Mouse (Mus musculus) myocyte (in vitro differentiated cells): ENCODE measurements around the gene Ufm1.

Experiments used
- CEBPB ChIP-seq: IDR thresholded peaks from 2 replicates; pipeline ENCODE4 v1.6.1; 2011; ENCODE audit warnings: mild to moderate bottlenecking, moderate library complexity; ENCODE audit not compliant: poor library complexity, insufficient read depth, severe bottlenecking
- E2F4 ChIP-seq: IDR thresholded peaks from one replicate; pipeline ENCODE4 v1.6.1; 2011; ENCODE audit warnings: mild to moderate bottlenecking, control low read depth, moderate library complexity; ENCODE audit not compliant: insufficient read depth
- MAX ChIP-seq: IDR thresholded peaks from one replicate; pipeline ENCODE4 v1.6.1; 2011; ENCODE audit warnings: low read depth, mild to moderate bottlenecking, control low read depth
- MYOD1 ChIP-seq, 3 experiments: IDR thresholded peaks; one replicate each; pipeline ENCODE4 v1.6.1; 2011; ENCODE audit warnings: control low read depth in 2 of 3, low read depth in 2 of 3, mild to moderate bottlenecking in 2 of 3, moderate library complexity in 1 of 3; ENCODE audit not compliant: insufficient read length in 2 of 3, control insufficient read depth in 1 of 3
- MYOG ChIP-seq, 3 experiments: IDR thresholded peaks; one replicate each; pipeline ENCODE4 v1.6.1; 2011; ENCODE audit warnings: control low read depth in 2 of 3, low read depth in 2 of 3, mild to moderate bottlenecking in 2 of 3; ENCODE audit not compliant: insufficient read length in 2 of 3, control insufficient read depth in 1 of 3, insufficient read depth in 1 of 3
- POLR2A ChIP-seq: IDR thresholded peaks from one replicate; pipeline ENCODE4 v1.6.1; 2011; ENCODE audit warnings: low read depth, mild to moderate bottlenecking, control low read depth, moderate library complexity; ENCODE audit not compliant: insufficient read length
- POLR2AphosphoS2 ChIP-seq: IDR thresholded peaks from one replicate; pipeline ENCODE4 v1.6.1; 2011; ENCODE audit warnings: low read depth, control low read depth; ENCODE audit not compliant: insufficient read length
- REST ChIP-seq: IDR thresholded peaks from one replicate; pipeline ENCODE4 v1.6.1; 2011; ENCODE audit warnings: mild to moderate bottlenecking, control low read depth, moderate library complexity; ENCODE audit not compliant: insufficient read depth, insufficient read length
- TCF3 ChIP-seq: IDR thresholded peaks from one replicate; pipeline ENCODE4 v1.6.1; 2011; ENCODE audit warnings: low read depth, control low read depth; ENCODE audit not compliant: insufficient read length
- USF1 ChIP-seq: IDR thresholded peaks from one replicate; pipeline ENCODE4 v1.6.1; 2011; ENCODE audit warnings: low read depth, mild to moderate bottlenecking, control low read depth, moderate library complexity

- TF ChIP-seq CEBPB (no peak), USF1 (no peak), POLR2A (no peak), REST (no peak), TCF3 (no peak), MYOG (IDR thresholded peaks at IDR 0.05; ENCODE audit: control insufficient read depth in 1 of 3, insufficient read depth in 1 of 3, insufficient read length in 2 of 3, low read depth in 2 of 3) (no peak), POLR2AphosphoS2 (no peak), E2F4 (no peak), MYOD1 (IDR thresholded peaks at IDR 0.05; ENCODE audit: control insufficient read depth in 1 of 3, insufficient read length in 2 of 3, low read depth in 2 of 3) (no peak), MAX (no peak)
Observed at GRCm38 (mm10) chr3:53871596-53871995, 8.0 kb upstream of the Ufm1 start.
